Mouse (Mus musculus) hindbrain, embryonic 14.5 days (tissue): Measurements from ENCODE around the gene St6gal1. TPM values are rescaled to one million over a fixed set of nuclear protein-coding genes. Genes with fewer than 3 reads are reported as not detected.

ENCODE experiments used
- ATAC-seq: fragments of 200-750 bp; cut with Nextera tagmentation; 2 replicates; pipeline ENCODE4 v1.8.0; 2017; ENCODE audit warnings: moderate number of reproducible peaks, mild to moderate bottlenecking, moderate TSS enrichment, moderate library complexity; ENCODE audit not compliant: low FRiP score
- DNase-seq: peaks from one replicate; pipeline ENCODE4 v3.0.0-alpha.2; 2015; ENCODE audit warnings: low spot score
- H3K27ac ChIP-seq: fragments of 300-500 bp; sonication (generic); 2 replicates; pipeline ENCODE4 v1.5.1; 2014; ENCODE audit warnings: mild to moderate bottlenecking, moderate library complexity
- H3K27me3 ChIP-seq: fragments of 300-500 bp; sonication (generic); 2 replicates; pipeline ENCODE4 v1.6.1; 2014; ENCODE audit warnings: mild to moderate bottlenecking, low read length, mixed read lengths; ENCODE audit not compliant: control insufficient read depth, insufficient read depth
- H3K36me3 ChIP-seq: fragments of 300-500 bp; sonication (generic); replicated peaks from 2 replicates; pipeline ENCODE4 v1.6.1; 2014; ENCODE audit not compliant: control insufficient read depth, insufficient read depth
- H3K4me1 ChIP-seq: fragments of 300-500 bp; sonication (generic); replicated peaks from 2 replicates; pipeline ENCODE4 v1.6.1; 2014; ENCODE audit warnings: antibody characterized with exemption, low read length, mixed read lengths; ENCODE audit not compliant: control insufficient read depth, insufficient read depth
- H3K4me2 ChIP-seq: fragments of 300-500 bp; sonication (generic); replicated peaks from 2 replicates; pipeline ENCODE4 v1.6.1; 2014; ENCODE audit warnings: mild to moderate bottlenecking, moderate library complexity
- H3K4me3 ChIP-seq: fragments of 300-500 bp; sonication (generic); replicated peaks from 2 replicates; pipeline ENCODE4 v1.5.1; 2014; ENCODE audit warnings: mild to moderate bottlenecking, low read length
- H3K9ac ChIP-seq: fragments of 300-500 bp; sonication (generic); 2 replicates; pipeline ENCODE4 v1.6.1; 2014
- H3K9me3 ChIP-seq: fragments of 300-500 bp; sonication (generic); 2 replicates; pipeline ENCODE4 v1.6.1; 2016; ENCODE audit warnings: low read length; ENCODE audit not compliant: control insufficient read depth
- WGBS: fragments of 180-500 bp; shearing (Covaris S2); extraction: QIAGEN DNeasy Blood & Tissue Kit; methylation state at CpG from one replicate; pipeline ENCODE4 v1.1.7; 2014; 5-methylcytosine and 5-hydroxymethylcytosine counted together
- polyA plus RNA-seq: library from polyadenylated mRNA; unstranded; fragments of >200 nt; fragmentation: Nextera tagmentation; extraction: Ambion mirVana; gene quantifications from 2 replicates; pipeline ENCODE4 v1.2.1, GENCODE M21; 2014

The St6gal1 gene
- polyA plus RNA-seq, 1 experiment from 2014 or later = 30.6 TPM

GRCm38 (mm10) chr16:23379536-23380230, 155.1 kb downstream of the St6gal1 start:
- DNase-seq (no peak), ATAC-seq (no peak)
- no peak overlapping the region for H3K4me3 ChIP-seq
- peaks cover 4% of the 10 kb centered on the region for H3K9me3 ChIP-seq
- 81% methylated on average over 3 of the region's 3 CpGs for WGBS
- H3K27me3 ChIP-seq = no peaks in the 10 kb centered on the region
- H3K27ac ChIP-seq = no peak overlapping the region
- H3K4me1 ChIP-seq = no peaks in the 10 kb centered on the region
- no peak overlapping the region for H3K4me2 ChIP-seq
- H3K9ac ChIP-seq = no peak overlapping the region
- H3K36me3 ChIP-seq = no peaks in the 10 kb centered on the region

- Histone ChIP-seq H3K27me3 (no peaks in the 10 kb centered on the region), H3K4me1 (no peaks in the 10 kb centered on the region), H3K4me3 (no peak overlapping the region), H3K4me2 (no peak overlapping the region), H3K36me3 (no peaks in the 10 kb centered on the region), H3K27ac (no peak overlapping the region), H3K9ac (no peak overlapping the region), H3K9me3 (peaks cover 9% of the 10 kb centered on the region)
- DNase-seq (no peak), ATAC-seq (no peak)
These were observed 159.8 kb downstream of the St6gal1 start for GRCm38 (mm10) chr16:23384304-23384703.

- H3K9me3 ChIP-seq = no peaks in the 10 kb centered on the region
- 87% methylated on average over 5 of the region's 5 CpGs for WGBS
- no peak overlapping the region for H3K4me2 ChIP-seq
- ATAC-seq = no peak
- no peaks in the 10 kb centered on the region for H3K27me3 ChIP-seq
- no peak overlapping the region for H3K9ac ChIP-seq
- no peak for DNase-seq
- no peak overlapping the region for H3K4me3 ChIP-seq
- H3K4me1 ChIP-seq = no peaks in the 10 kb centered on the region
- H3K27ac ChIP-seq = no peak overlapping the region
- no peaks in the 10 kb centered on the region for H3K36me3 ChIP-seq
These were observed 173.4 kb downstream of the St6gal1 start for GRCm38 (mm10) chr16:23397931-23398330.

DNA sequence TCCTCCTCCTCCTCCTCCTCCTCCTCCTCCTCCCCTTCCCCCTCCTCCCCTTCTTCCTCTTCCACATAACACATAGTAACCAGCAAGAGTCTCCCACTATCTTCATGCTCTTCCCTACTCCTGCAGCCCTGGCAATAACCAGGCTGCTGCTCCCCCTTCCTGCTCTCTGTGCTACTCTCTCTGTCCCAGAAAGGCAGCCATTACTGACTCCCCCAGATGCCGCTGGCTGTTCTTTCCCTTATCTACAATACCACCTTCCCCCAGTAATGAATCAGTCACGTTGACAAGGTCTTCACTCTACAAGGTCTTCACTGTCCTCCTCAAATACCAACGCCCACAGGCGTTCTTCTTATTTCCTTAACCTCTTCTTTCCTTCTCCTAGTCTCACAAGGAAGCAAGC, 176.9 kb downstream of the St6gal1 start:
- H3K4me3 ChIP-seq = no peak overlapping the region
- DNase-seq = no peak
- H3K9me3 ChIP-seq = no peaks in the 10 kb centered on the region
- no peak overlapping the region for H3K27ac ChIP-seq
- H3K9ac ChIP-seq = no peak overlapping the region
- H3K36me3 ChIP-seq = no peaks in the 10 kb centered on the region
- WGBS = 76% methylated on average over 4 of the region's 4 CpGs
- H3K4me2 ChIP-seq = no peak overlapping the region
- no peaks in the 10 kb centered on the region for H3K27me3 ChIP-seq
- no peak for ATAC-seq
- no peaks in the 10 kb centered on the region for H3K4me1 ChIP-seq

GRCm38 (mm10) chr16:23401959-23402358, 177.4 kb downstream of the St6gal1 start:
- H3K36me3 ChIP-seq = no peaks in the 10 kb centered on the region
- no peaks in the 10 kb centered on the region for H3K27me3 ChIP-seq
- H3K9me3 ChIP-seq = no peaks in the 10 kb centered on the region
- no peak overlapping the region for H3K4me3 ChIP-seq
- H3K9ac ChIP-seq = no peak overlapping the region
- no peak for ATAC-seq
- no peak overlapping the region for H3K27ac ChIP-seq
- H3K4me2 ChIP-seq = no peak overlapping the region
- DNase-seq = no peak
- 67% methylated on average over 3 of the region's 3 CpGs for WGBS
- no peaks in the 10 kb centered on the region for H3K4me1 ChIP-seq

GRCm38 (mm10) chr16:23403008-23403755, 178.6 kb downstream of the St6gal1 start:
- Histone ChIP-seq H3K4me1 (no peaks in the 10 kb centered on the region), H3K27me3 (no peaks in the 10 kb centered on the region), H3K4me3 (no peak overlapping the region), H3K27ac (no peak overlapping the region), H3K4me2 (no peak overlapping the region), H3K9me3 (no peaks in the 10 kb centered on the region), H3K36me3 (no peaks in the 10 kb centered on the region), H3K9ac (no peak overlapping the region)
- 53% methylated on average over 8 of the region's 8 CpGs for WGBS
- ATAC-seq (no peak), DNase-seq (peak; percentile 85)

Other genes with a start within 250 kb of the St6gal1 start
- gene Kng2, start 195.3 kb upstream of the St6gal1 start, polyA plus RNA-seq = 0.88 TPM in 1 of 2 replicates, not detected in the other
- not detected in 2 replicates for gene Kng1, start 166.9 kb upstream of the St6gal1 start, polyA plus RNA-seq
- gene Eif4a2, start 117.3 kb upstream of the St6gal1 start, polyA plus RNA-seq = 352 and 389 TPM in 2 replicates
- 41.3 and 43.1 TPM in 2 replicates for gene Rfc4, start 97.0 kb upstream of the St6gal1 start, polyA plus RNA-seq
- gene Adipoq, start 78.2 kb upstream of the St6gal1 start, polyA plus RNA-seq = not detected in 2 replicates
- not detected in 2 replicates for gene Rtp1, start 204.4 kb downstream of the St6gal1 start, polyA plus RNA-seq